Mouse (Mus musculus): ENCODE results near the gene Herc3. TPM values are rescaled to one million over a fixed set of nuclear protein-coding genes. Genes with fewer than 3 reads are reported as not detected.
"Not testable (repeated sequence)": the region's sequence is repeated elsewhere in the genome, so short reads cannot be mapped to it uniquely, and the experiment has no call there.

Gene Herc3
- 9.1 and 17.3 TPM in 2 replicates for polyA plus RNA-seq (2016; fragmentation: Nextera tagmentation; extraction: Ambion mirVana)

DNA sequence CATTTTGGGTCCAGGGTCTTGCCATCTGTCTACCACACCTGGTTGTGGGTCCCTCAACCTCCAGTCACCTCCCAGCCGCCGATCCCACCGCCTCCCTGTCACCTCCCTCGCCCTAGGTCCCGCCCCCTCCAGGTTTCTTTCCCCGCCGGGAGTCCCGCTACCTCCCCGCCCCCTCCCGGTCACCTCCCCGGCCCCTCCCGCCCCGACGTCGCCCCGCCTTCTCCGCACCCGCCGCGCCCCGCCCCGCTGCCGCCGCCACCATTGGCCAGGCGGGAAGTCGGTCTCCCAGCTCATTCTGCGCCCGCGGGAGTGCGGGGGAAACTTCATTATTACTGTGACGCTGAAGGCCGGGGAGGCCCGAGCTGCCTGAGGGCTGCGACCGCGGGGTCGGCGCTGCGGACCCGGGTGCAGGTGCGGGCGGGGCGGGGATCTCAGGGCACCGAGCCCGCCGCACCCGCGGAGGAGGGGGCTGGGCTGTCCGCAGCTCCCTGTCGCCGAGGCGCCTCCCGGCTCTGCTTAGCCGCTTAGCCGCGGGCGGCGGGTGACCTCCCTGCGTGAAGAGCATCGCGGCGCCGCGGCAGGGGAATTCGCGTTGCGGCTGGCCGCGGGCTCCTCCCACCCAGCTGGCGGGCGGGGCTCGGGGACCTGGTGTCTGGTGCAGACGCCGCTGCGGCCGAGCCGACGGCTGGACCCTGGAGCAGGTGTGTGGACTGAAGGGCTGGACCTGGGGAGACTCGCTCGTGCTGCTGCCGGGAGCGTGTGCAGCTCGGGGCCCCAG lies at the start of gene Herc3:
TSS of gene Herc3 (plus strand) at position 234 of the 778 bp plus-strand sequence.
- under 1% methylated on average over 82 of the region's 83 CpGs for WGBS
- DNase-seq (ENCODE audit: low spot score): peak; percentile 90
- H3K36me3 ChIP-seq: no peaks in the 10 kb centered on the region
- 0 out of 2 replicates have a peak, but pooled peaks cover 4% of the 10 kb centered on the region for H3K4me1 ChIP-seq
- H3K4me3 ChIP-seq: peak within 1 kb of the TSS; percentile 86
- H3K27me3 ChIP-seq (ENCODE audit: insufficient read depth, poor library complexity, severe bottlenecking): no peaks in the 10 kb centered on the region
- H3K9me3 ChIP-seq: no peaks in the 10 kb centered on the region
- peak within 1 kb of the TSS; percentile 93 for H3K27ac ChIP-seq

DNA sequence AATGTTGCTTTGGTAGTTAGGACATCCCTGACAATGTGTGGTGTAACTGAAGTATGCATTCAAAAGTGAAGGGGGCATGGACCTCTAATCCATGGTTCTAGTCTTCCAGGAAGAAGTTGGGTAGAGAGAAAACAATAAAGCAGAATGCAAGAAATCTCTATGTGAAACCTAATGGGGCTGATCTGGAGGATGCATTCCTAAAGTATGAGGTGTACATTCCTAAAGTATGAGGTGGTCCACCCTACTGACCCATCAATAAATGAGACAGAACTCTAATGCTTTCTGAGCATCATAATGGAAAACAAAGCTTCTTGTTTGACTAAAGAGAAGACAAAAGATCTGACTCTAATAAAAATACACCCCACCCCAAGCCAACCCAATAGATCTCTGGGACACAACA lies 29.9 kb upstream of the Herc3 start:
- Histone ChIP-seq H3K27ac (no peak overlapping the region), H3K36me3 (no peaks in the 10 kb centered on the region), H3K27me3 (ENCODE audit: insufficient read depth, poor library complexity, severe bottlenecking) (no peaks in the 10 kb centered on the region), H3K9me3 (no peaks in the 10 kb centered on the region), H3K4me1 (no peaks in the 10 kb centered on the region), H3K4me3 (no peak overlapping the region)
- no peak for DNase-seq (ENCODE audit: low spot score)

DNA sequence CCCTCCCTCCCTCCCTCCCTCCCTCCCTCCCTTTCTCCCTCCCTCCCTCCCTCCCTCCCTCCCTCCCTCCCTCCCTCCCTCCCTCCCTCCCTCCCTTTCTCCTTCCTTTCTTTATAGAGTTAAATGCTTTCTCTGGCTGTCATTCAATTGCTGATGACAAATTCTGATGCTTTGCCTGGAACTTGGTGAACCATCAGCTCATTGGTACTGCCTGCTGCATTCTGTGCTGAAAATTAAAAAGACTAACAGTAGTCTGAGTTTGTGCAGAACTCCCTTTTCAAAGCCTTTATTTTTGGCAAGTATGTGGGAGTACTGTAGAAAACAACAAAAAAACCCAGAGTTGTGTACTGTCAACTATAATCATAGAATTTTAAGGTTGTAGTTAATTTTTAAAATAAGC lies 16.9 kb upstream of the Herc3 start:
- H3K9me3 ChIP-seq: no peaks in the 10 kb centered on the region
- no peaks in the 10 kb centered on the region for H3K36me3 ChIP-seq
- no peak overlapping the region for H3K27ac ChIP-seq
- H3K4me1 ChIP-seq: no peaks in the 10 kb centered on the region
- DNase-seq (ENCODE audit: low spot score): no peak
- H3K27me3 ChIP-seq (ENCODE audit: insufficient read depth, poor library complexity, severe bottlenecking): no peaks in the 10 kb centered on the region
- no peak overlapping the region for H3K4me3 ChIP-seq

DNA sequence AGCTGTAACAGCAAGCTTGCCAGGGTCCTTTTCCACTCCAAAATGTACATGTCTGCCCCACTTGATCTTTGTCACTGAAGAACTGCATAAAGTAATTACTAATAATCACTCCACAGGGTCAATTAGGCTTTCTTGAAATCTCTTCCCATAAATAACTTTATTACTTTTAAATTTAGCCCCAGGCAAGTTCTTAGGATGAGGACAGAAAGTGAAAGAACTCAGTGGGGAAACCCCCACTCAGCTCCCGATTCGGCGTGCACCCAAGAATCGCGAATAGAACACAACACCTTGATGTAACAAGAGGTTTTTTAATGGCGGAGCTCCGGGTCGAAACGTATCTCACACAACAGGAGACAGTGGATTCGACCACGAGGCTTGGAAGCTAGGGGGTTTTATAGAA lies 14.2 kb upstream of the Herc3 start:
- 95% methylated on average over 6 of the region's 11 CpGs for WGBS
- H3K9me3 ChIP-seq; H3K4me1 ChIP-seq; H3K27ac ChIP-seq; H3K27me3 ChIP-seq (ENCODE audit: insufficient read depth, poor library complexity, severe bottlenecking); DNase-seq (ENCODE audit: low spot score); H3K36me3 ChIP-seq; H3K4me3 ChIP-seq: not testable (repeated sequence)

DNA sequence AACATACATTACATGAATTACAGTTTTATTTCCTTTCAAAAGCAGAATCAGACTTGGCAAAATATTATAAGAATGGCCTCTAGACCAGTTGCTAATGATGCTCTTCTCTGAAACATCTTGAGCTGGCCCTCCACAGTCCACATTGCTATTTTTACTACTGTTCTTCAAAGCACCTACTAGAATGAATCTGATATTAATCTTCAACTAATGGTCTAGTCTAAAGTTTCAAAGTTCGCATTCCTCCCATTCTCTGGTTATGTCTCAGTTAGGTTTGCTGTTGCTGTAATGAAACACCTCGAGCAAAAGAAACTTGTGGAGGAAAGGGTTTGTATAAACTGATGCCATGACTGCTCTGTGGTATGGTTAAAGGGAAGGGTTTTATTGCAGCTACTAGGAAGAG lies 5.6 kb upstream of the Herc3 start:
- Histone ChIP-seq H3K36me3 (no peaks in the 10 kb centered on the region), H3K27ac (no peak overlapping the region), H3K9me3 (no peaks in the 10 kb centered on the region), H3K4me3 (no peak overlapping the region), H3K27me3 (ENCODE audit: insufficient read depth, poor library complexity, severe bottlenecking) (no peaks in the 10 kb centered on the region), H3K4me1 (no peaks in the 10 kb centered on the region)
- DNase-seq (ENCODE audit: low spot score): no peak
- 84% methylated on average over 2 of the region's 2 CpGs for WGBS

DNA sequence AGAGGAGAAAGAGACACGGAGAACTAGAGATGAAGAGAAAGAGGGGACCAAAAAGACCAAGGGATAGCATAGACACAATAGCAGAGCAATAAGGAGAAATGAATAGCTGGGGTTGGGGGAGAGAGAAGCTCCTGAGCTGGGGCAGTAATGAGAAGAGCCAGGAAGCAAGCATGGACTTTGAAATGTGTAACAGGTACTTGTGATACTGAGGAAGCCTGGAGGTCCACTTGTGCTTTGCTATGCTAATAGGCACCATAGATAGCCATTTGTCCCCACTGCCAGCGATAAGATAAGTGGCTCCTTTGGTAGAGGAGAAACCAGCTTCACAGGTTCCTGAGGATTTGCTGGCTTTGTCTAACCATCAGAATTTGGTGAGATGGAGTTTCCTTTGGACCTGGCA lies 5.2 kb upstream of the Herc3 start:
- Histone ChIP-seq H3K36me3 (no peaks in the 10 kb centered on the region), H3K4me1 (0 out of 2 replicates have a peak, but pooled peaks cover 4% of the 10 kb centered on the region), H3K27ac (no peak overlapping the region), H3K27me3 (ENCODE audit: insufficient read depth, poor library complexity, severe bottlenecking) (no peaks in the 10 kb centered on the region), H3K4me3 (no peak overlapping the region), H3K9me3 (no peaks in the 10 kb centered on the region)
- no peak for DNase-seq (ENCODE audit: low spot score)
- WGBS: 62% methylated on average over 2 of the region's 2 CpGs

DNA sequence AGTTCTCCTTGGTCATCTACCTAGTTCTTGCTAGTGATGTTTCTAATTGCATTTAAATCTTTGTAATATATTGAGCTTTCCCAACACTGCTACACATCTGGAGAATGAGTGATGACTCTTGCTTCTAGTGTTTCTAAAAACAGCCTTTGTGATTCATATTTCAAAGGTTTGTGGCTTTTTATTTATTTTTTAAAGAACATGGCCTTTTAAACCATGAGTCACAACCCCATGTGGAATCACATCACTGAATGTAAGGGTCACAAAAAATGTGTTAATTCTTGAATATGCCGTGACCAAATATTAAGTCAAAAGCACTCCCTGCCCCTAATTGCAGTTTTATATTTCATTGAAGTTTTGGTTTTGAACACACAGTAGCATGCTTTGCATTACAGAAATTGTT lies 2.7 kb upstream of the Herc3 start:
- H3K27ac ChIP-seq: no peak overlapping the region
- 90% methylated on average over 1 of the region's 1 CpGs for WGBS
- no peak for DNase-seq (ENCODE audit: low spot score)
- no peaks in the 10 kb centered on the region for H3K9me3 ChIP-seq
- no peaks in the 10 kb centered on the region for H3K27me3 ChIP-seq (ENCODE audit: insufficient read depth, poor library complexity, severe bottlenecking)
- 0 out of 2 replicates have a peak, but pooled peaks cover 4% of the 10 kb centered on the region for H3K4me1 ChIP-seq
- H3K36me3 ChIP-seq: no peaks in the 10 kb centered on the region
- H3K4me3 ChIP-seq: no peak overlapping the region

DNA sequence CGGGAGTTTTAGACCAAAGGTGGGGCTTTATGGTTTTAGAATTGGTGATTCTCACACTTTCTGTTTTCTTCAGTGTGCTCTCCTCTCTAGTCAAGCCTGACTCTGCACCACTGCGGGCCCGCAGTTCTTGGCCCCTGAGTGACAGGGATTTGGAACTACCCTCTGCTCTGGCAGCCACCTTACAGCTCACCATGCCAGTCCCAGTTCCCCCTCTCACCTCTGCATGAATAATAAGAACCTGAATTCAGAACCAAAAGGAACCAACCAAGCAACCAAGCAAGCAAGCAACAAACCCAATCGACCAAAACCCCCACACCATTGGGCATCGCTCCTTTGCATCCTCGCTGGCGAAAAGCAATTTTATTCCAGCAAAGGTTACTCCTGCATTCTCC lies 429 bp upstream of the Herc3 start:
- peak overlapping the region; percentile 93 for H3K27ac ChIP-seq
- 15% methylated on average over 7 of the region's 7 CpGs for WGBS
- 0 out of 2 replicates have a peak, but pooled peaks cover 4% of the 10 kb centered on the region for H3K4me1 ChIP-seq
- H3K27me3 ChIP-seq (ENCODE audit: insufficient read depth, poor library complexity, severe bottlenecking): no peaks in the 10 kb centered on the region
- DNase-seq (ENCODE audit: low spot score): no peak
- peak overlapping the region; percentile 86 for H3K4me3 ChIP-seq
- no peaks in the 10 kb centered on the region for H3K36me3 ChIP-seq
- H3K9me3 ChIP-seq: no peaks in the 10 kb centered on the region

DNA sequence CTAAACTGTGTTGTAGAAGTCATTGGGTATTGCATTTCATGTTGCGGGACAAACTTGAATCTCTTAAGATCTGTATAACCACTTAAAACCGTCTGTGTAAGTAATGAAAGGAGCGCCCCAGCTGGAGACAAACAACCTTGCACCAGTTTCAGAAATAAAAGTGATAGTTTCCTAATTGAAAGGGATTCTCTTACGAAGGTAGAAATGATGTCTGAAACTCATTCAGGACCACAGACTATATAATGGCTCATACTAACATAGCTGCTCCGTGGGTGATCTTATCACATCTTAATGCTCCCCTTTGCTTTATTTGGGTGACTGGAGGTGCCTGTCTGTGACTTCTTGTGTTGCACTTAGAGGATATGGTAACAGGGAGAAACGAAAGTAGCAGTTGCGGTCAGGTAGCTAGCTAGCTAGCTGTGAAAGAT lies 1.3 kb downstream of the Herc3 start:
- no peak for DNase-seq (ENCODE audit: low spot score)
- H3K27ac ChIP-seq: no peak overlapping the region
- no peaks in the 10 kb centered on the region for H3K27me3 ChIP-seq (ENCODE audit: insufficient read depth, poor library complexity, severe bottlenecking)
- no peaks in the 10 kb centered on the region for H3K9me3 ChIP-seq
- H3K4me1 ChIP-seq: 0 out of 2 replicates have a peak, but pooled peaks cover 4% of the 10 kb centered on the region
- no peaks in the 10 kb centered on the region for H3K36me3 ChIP-seq
- 37% methylated on average over 7 of the region's 7 CpGs for WGBS
- peak overlapping the region; percentile 86 for H3K4me3 ChIP-seq

DNA sequence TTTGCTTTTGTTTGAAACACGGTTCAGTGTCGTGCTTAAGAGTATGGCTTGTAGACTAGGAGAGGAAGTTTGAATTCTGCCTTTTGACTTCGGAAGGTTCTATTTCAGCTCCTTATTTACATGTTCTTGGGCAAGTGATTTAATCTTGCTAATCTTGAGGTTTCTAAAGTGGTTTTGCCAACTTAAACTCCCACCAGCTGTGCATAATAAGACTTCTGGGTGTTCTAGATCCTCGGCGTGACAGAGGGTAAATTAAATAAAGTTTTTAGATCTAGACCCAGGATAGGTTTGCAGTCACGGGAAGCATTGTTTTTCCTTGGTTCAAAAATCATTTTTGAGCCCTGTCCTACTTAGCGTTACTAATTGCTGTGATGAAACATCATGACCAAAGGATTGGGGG lies 3.2 kb downstream of the Herc3 start:
- H3K36me3 ChIP-seq: no peaks in the 10 kb centered on the region
- WGBS: 90% methylated on average over 7 of the region's 7 CpGs
- no peak overlapping the region for H3K27ac ChIP-seq
- H3K4me1 ChIP-seq: 0 out of 2 replicates have a peak, but pooled peaks cover 7% of the 10 kb centered on the region
- H3K9me3 ChIP-seq: no peaks in the 10 kb centered on the region
- DNase-seq (ENCODE audit: low spot score): no peak
- H3K27me3 ChIP-seq (ENCODE audit: insufficient read depth, poor library complexity, severe bottlenecking): no peaks in the 10 kb centered on the region
- H3K4me3 ChIP-seq: no peak overlapping the region

DNA sequence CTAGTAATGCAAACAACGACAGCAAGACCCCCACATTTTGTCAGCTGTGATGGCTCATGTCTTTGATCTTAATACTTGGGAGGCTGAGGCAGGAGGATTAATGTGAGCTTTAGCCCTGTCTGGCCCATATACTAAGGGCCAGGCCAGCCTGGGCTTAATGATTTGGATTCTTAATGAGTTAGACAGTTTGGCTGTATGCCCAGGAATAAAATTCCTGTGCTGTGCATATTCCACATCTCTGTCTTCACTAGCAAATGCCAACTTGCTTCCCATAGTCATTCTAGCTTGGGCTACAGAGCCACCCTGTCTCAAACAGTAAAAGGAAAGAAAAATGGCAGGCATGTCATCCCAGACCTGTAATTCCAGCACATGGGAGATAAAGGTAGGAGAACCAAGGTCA lies 4.3 kb downstream of the Herc3 start:
- H3K9me3 ChIP-seq: no peaks in the 10 kb centered on the region
- H3K36me3 ChIP-seq: no peaks in the 10 kb centered on the region
- H3K27me3 ChIP-seq (ENCODE audit: insufficient read depth, poor library complexity, severe bottlenecking): no peaks in the 10 kb centered on the region
- DNase-seq (ENCODE audit: low spot score): no peak
- WGBS: 79% methylated on average over 1 of the region's 1 CpGs
- H3K4me1 ChIP-seq: 0 out of 2 replicates have a peak, but pooled peaks cover 7% of the 10 kb centered on the region
- H3K27ac ChIP-seq: no peak overlapping the region
- H3K4me3 ChIP-seq: no peak overlapping the region

DNA sequence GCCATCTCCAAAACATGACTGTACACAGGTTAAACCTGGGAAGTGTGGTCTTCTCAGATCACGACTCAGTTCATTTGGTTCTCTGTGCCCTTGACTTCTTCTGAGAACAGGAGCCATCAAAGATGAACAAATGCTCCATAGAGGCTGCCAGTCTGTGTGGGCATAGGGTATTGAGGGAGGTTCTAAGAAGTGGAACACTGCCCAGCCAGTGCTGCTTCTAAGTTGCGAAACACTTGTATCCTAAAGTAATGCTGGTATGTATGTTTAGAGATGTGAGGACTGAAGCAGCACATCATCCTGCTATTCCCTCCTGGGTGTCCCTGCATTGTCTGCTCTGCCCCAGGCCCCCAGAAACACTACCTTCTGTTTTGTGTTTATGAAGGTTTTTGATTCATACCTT lies 5.2 kb downstream of the Herc3 start:
- WGBS: 93% methylated on average over 2 of the region's 2 CpGs
- H3K9me3 ChIP-seq: no peaks in the 10 kb centered on the region
- no peaks in the 10 kb centered on the region for H3K27me3 ChIP-seq (ENCODE audit: insufficient read depth, poor library complexity, severe bottlenecking)
- H3K4me1 ChIP-seq: 0 out of 2 replicates have a peak, but pooled peaks cover 3% of the 10 kb centered on the region
- DNase-seq (ENCODE audit: low spot score): no peak
- H3K36me3 ChIP-seq: no peaks in the 10 kb centered on the region
- no peak overlapping the region for H3K27ac ChIP-seq
- H3K4me3 ChIP-seq: no peak overlapping the region

DNA sequence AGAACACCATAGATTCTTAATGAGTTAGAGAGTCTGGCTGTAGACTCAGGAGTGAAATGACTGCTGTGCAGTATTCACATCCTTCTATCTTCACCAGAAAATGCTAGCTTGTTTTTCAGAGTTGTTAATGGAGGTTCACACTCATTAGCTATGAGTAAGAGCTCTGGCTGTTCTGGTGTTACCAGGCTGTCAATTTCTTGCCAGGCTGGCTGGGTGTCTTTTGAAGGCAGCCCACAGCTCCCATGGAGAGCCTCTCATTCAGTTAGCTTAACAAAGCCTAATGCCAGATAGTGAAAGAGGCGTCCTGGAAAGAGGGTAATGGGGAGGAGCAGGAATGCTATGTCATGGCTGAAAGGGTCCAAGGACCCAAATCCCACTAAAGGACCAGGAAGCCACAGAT lies 6.7 kb downstream of the Herc3 start:
- Histone ChIP-seq H3K36me3 (no peaks in the 10 kb centered on the region), H3K4me3 (no peak overlapping the region), H3K4me1 (0 out of 2 replicates have a peak, but pooled peaks cover 6% of the 10 kb centered on the region), H3K27ac (no peak overlapping the region), H3K27me3 (ENCODE audit: insufficient read depth, poor library complexity, severe bottlenecking) (no peaks in the 10 kb centered on the region), H3K9me3 (no peaks in the 10 kb centered on the region)
- DNase-seq (ENCODE audit: low spot score): no peak
- WGBS: 43% methylated on average over 1 of the region's 1 CpGs

DNA sequence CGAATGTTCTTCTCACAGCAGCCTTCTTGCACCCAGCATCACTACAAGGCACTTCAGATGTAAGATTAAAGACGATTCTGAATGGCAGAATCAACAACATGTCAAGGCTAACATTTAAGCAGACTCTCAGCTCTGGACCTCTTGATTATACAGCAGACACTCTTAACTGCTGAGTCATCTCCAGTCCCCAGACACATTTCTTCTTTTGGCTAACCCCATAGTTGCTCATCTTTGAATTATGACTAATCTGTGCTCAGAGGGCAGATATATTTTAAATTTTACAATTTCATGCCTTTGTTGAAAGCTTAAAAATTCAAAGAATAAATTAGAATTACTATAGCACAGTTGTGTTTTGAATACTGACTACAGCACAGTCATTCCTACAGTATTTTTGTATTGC lies 9.9 kb downstream of the Herc3 start:
- H3K27ac ChIP-seq: no peak overlapping the region
- DNase-seq (ENCODE audit: low spot score): no peak
- 48% methylated on average over 2 of the region's 2 CpGs for WGBS
- 0 out of 2 replicates have a peak, but pooled peaks cover 6% of the 10 kb centered on the region for H3K4me1 ChIP-seq
- H3K27me3 ChIP-seq (ENCODE audit: insufficient read depth, poor library complexity, severe bottlenecking): no peaks in the 10 kb centered on the region
- H3K36me3 ChIP-seq: no peaks in the 10 kb centered on the region
- H3K9me3 ChIP-seq: no peaks in the 10 kb centered on the region
- no peak overlapping the region for H3K4me3 ChIP-seq

Data from heart, embryonic 10.5 days (tissue).